Mouse (Mus musculus) left cerebral cortex, adult 18-20 months (tissue): ENCODE results near the gene Syne4. TPM values are rescaled to one million over a fixed set of nuclear protein-coding genes. Genes with fewer than 3 reads are reported as not detected.
A peak's percentile ranks its signal among the peaks of the same experiment; 100 is the strongest.

ENCODE experiments used
- DNase-seq, 2 experiments: peaks; one replicate each; pipeline ENCODE4 v3.0.0; 2021 to 2022; ENCODE audit warnings: low spot score in 2 of 2, mixed read lengths in 1 of 2
- total RNA-seq, 2 experiments: library from RNA; stranded (reverse); gene quantifications; 2 replicates each; pipeline ENCODE4 v1.2.3; 2021

The Syne4 gene
- total RNA-seq, 2 experiments from 2014 or later = 13.8 to 15.6 TPM

- peak; percentile 47 to 51 for DNase-seq
Measured at GRCm38 (mm10) chr7:30295103-30295502, 19.5 kb upstream of the Syne4 start.

DNA sequence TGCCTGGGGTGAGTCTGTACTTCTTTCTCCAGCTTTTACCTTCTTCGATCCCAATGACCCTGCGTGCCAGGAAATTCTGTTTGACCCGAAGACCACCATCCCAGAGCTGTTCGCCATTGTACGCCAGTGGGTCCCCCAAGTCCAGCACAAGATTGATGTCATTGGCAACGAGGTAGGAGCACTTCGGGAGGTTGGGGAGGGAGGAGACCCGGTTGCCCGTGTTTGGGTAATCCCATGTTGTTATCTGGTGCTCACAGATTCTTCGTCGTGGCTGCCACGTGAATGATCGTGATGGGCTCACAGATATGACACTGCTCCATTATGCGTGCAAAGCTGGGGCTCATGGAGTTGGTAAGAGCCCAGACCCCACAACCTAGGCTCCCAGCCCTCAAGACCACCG lies 17.8 kb upstream of the Syne4 start:
- no peak for DNase-seq

DNA sequence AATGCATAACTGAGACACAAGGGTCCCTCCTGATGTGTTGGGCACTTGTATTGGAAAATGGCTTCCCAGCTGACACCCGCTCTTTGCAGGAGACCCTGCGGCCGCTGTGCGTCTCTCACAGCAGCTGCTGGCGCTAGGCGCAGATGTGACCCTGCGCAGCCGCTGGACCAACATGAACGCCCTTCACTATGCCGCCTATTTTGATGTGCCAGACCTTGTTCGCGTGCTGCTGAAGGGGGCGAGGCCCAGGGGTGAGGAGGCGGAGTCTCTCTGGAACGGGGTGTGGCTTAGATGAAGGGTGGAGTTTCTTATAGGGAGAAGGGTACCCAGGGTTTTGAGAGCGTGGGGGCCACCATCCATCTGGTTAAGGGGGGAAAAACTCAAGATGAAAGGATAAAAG lies 17.3 kb upstream of the Syne4 start:
- no peak for DNase-seq

- no peak for DNase-seq
Measured at GRCm38 (mm10) chr7:30300914-30301313, 13.7 kb upstream of the Syne4 start.

DNA sequence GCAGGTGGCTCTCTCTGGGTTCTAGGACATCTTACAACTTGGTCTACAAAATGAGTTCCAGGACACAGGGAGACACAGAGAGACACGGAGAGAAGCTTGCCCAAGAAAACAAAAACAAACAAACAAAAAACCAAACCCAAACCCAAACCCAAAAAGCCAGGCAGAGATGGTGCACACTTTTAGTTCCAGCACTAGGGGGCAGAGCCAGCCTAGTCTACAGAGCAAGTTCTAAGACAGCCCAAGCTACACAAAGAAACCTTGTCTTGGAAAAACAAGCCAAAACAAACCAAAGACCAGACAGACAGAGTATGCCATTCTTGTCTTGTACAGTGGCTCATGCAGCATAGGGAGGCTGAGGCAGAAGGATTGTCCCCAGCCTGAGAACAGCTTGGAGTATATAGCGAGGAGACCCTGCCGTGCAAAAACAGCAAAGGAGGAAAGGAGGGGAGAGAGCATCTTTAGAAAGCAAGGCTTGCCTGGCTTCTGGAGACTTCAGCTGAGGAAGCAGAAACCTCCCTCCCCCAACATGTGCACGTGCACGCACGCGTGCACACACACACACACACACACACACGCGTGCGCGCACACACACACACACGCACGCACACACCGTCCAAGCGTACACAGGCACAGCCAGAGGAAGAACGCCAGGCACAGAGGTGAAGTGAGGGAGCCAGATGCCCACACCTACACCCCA lies 8.4 kb upstream of the Syne4 start:
- DNase-seq = no peak

DNA sequence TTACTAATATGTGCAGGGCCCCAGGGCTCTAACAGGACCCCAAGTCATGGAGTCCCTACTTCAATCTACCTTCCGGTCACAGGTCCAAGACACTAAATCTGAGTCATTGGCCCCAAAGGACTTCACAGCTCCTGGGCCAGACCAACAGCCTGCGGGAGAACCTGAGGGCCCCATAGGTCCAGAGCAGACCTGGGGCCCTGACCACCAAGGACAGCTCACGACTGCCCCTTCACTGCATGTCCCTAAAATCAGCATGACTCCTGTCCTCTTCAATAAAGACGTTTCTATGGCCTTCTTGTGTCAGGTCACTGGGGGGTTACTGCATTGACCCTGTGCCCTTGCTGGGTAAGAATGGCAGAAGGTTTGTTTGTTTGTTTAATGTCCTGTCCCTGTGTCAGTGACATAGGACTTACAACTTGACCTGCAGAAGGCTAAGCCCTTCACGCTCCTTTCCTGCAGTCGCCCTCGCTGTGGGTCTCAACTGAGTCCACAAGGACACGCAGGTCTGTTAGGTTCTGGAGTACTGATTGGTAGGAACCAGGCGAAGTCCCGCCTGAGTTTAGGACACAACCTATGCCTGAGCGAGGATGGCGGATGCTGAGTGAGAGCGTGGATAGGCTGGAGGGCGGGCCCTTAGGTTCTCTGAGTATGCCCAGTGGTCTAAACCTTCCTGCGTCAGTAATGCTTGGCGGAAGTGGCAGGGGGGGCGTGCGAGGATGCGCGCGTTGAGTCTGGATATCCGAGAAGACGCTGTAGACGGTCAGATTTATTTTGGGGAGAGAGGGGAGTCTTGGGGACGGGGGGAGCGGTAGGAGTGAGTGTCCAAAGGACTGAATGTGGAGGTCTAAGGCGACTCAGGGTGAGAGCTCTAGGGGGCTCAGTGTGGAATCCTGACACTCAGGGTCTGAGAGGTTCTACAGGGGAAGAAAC lies 6.3 kb upstream of the Syne4 start, which contains the start of gene Alkbh6:
Alkbh6 (plus strand) TSS at position 642 of the 930 bp plus-strand sequence.
- peak; percentile 90 to 96 for DNase-seq

GRCm38 (mm10) chr7:30309395-30310129 lies 5.0 kb upstream of the Syne4 start:
- no peak for DNase-seq

DNA sequence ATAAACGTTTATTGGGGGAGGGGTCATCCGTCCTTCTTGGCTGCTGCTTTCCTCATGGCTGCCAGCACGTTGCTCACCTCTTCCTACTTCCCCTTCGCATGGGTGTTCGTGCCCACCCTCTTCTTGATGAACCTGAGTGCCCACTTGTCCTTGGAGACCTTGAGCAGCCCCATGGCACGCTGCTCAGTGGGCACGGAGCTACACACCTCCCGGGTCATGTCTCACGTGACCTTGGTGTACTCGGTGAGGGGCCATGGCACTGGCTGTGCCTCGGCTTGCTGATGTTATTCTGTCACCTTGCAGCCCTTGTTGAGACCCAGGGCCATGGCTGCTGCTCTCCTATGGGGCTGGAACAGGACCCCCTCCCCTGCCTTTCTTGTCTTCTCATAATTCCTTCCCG lies 4.5 kb upstream of the Syne4 start:
- no peak for DNase-seq

- no peak for DNase-seq
Measured at GRCm38 (mm10) chr7:30313666-30314320, 814 bp upstream of the Syne4 start.

GRCm38 (mm10) chr7:30315559-30316529 lies 1.2 kb downstream of the Syne4 start:
- DNase-seq = no peak

- DNase-seq = no peak
Measured at GRCm38 (mm10) chr7:30318142-30318541, 3.5 kb downstream of the Syne4 start.

DNA sequence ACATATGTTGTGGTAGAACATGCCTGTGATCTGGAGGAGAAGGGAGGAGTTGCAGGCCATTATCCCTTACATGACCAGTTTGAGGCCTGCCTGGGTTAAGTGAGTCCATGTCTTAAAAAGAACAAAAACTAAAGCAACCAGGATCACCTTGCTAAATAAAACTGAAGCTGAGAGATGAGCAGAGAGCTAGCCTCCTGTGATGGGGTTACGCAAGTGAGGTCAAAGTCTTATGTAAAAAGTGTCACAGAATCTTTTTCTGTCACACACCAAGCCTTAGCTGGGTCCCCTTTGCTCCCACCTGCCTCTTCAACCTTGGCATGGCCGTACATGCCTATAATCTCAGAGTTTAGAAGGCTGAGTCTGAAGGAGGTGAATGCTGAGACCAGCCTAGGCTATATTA lies 6.3 kb downstream of the Syne4 start:
- no peak for DNase-seq

GRCm38 (mm10) chr7:30321539-30322284 lies 7.1 kb downstream of the Syne4 start, which contains the start of gene E130208F15Rik:
Gene E130208F15Rik, plus strand, starts transcription at chr7:30321740.
- DNase-seq = peak; percentile 55 to 66

DNA sequence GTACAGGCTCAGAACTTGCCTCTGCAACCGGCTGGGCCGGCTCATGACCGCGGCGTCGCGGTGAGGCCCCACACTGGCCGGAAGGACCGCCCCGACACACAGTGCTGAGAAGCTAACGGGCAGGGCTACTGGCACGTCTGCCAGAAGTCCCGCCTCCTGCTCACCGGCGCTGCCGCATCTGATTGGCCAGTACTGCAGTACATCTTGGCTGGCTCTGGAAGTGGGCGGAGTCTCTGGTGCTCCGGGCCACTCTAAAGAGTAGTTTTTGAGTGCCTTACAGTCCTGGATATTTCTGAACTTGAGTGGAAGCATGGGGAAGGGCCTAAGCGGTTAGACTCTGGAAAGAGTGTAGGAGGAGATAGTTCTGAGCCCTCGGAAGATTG lies 7.7 kb downstream of the Syne4 start:
- DNase-seq = peak; percentile 97 to 98

GRCm38 (mm10) chr7:30322865-30323264 lies 8.3 kb downstream of the Syne4 start:
- DNase-seq = no peak

GRCm38 (mm10) chr7:30323795-30324194 lies 9.2 kb downstream of the Syne4 start, which contains the start of gene Sdhaf1:
Gene Sdhaf1, minus strand, starts transcription at chr7:30323895.
- no peak for DNase-seq

DNA sequence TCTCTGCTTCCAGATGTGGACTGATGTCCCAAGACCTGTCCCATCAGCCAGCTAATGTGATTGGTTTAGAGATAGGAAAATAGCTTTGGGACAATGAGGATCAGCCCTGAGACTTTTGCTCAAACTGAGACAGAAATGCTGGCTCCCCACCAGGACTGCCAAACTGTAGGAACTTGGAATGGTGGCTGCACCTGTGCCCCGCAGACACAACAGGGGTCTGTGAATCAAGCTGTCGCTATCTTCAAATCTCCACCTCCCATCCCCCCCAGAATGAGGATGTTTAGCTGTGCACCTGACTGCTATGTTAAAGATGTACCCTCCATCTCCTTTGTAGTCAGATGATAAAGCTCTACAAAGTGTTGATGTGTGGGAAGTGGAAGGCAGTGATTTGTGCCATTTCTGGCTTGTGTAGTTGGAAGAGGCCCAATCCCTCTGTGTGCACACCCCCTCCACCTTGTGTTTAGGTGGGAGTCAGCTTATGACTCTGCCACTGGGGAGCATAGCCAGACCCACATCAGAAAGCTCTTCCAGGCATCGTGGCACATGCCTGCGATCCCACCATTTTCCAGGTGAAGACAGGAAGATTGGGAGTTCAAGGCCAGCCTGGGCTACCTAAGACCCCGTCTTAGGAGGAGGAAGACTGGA lies 9.8 kb downstream of the Syne4 start:
- peak; percentile 67 for DNase-seq

DNA sequence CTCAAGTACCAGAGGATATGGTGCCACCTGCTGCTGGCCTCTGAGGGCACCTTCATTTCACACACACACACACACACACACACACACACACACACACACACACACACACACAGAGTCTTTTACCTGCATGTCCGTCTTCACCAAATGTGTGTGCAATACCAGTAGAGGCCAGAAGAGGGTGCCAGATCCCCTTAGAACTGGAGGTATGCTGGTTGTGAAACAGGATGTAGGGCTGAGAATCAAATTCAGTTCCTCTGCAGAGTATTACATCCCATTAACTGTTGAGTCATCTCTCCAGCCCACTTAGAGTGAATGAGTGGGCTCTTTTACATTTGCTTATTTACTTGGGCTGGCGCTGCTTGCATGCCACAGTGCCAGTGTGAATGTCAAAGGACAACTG lies 10.8 kb downstream of the Syne4 start:
- DNase-seq = no peak
